Mouse (Mus musculus): ENCODE measurements around the gene Wwp2.

GRCm38 (mm10) chr8:107466642-107467041 lies 30.5 kb downstream of the Wwp2 start:
- TF ChIP-seq UBTF (IDR thresholded peaks at IDR 0.05; ENCODE audit: borderline replicate concordance, insufficient read depth, low read depth, low read length) (no peak), POLR2A (IDR thresholded peaks at IDR 0.05; ENCODE audit: control insufficient read depth in 1 of 2, insufficient read depth in 1 of 2, low read depth in 1 of 2, low read length in 2 of 2, poor library complexity in 1 of 2) (no peak), GATA1 (IDR thresholded peaks at IDR 0.05; ENCODE audit: low read depth, low read length) (no peak), ZC3H11A (IDR thresholded peaks at IDR 0.05; ENCODE audit: low read depth, low read length) (no peak), EP300 (IDR thresholded peaks at IDR 0.05; ENCODE audit: low read depth in 1 of 2, low read length in 2 of 2) (no peak), E2F4 (IDR thresholded peaks at IDR 0.05; ENCODE audit: borderline replicate concordance, low read depth, low read length) (no peak), ZNF384 (IDR thresholded peaks at IDR 0.05; ENCODE audit: low read depth, low read length) (no peak)

Measured in MEL (cell line).